Mouse (Mus musculus) embryo, embryonic 11.5 days (tissue): ENCODE measurements around the gene Atxn1.

Source experiments
- DNase-seq: peaks from one replicate; pipeline ENCODE4 v3.0.0-alpha.2; 2012; ENCODE audit warnings: low read depth, low spot score

Gene Atxn1

DNA sequence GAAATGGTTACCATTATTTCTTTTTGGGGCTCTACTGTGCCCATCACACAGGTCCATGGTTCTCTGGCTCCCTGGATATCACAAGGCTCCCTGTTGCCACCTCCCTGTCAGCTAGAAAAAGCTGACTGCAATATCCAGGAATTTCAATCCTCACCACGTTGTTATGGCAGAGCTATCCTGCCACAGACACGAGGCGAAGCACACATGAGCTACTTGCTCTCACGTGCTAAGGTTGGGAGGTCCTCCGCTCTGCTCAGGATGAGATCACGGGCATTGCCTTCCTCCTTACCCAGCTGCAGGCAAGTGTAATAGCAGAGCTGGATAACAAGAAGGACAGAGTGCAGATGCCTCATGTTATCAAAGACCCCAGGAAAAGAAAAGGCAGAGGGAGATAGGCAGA, 232.2 kb downstream of the Atxn1 start:
- DNase-seq = no peak

DNA sequence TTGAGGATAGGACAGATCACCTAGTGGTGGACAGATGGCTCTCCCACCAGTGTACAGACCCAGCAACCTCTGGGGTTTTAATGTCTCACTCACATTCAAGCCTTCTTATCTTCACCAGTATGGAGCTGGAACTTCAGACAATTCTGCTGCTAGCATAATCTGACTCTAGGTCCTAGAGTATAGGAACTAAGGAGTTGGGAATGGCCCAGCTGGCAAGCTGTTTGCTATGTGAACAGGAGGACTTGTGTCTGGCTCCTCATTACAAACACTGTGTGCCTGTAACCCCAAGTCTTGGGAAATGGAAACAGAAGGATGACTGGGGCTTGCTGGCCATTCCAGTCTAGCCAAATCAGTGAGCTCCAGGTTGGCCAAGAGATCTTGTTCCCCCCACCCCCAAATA, 237.9 kb downstream of the Atxn1 start:
- no peak for DNase-seq

GRCm38 (mm10) chr13:45726181-45726580, 238.6 kb downstream of the Atxn1 start:
- DNase-seq = no peak

GRCm38 (mm10) chr13:45724507-45725259, 240.1 kb downstream of the Atxn1 start:
- no peak for DNase-seq

DNA sequence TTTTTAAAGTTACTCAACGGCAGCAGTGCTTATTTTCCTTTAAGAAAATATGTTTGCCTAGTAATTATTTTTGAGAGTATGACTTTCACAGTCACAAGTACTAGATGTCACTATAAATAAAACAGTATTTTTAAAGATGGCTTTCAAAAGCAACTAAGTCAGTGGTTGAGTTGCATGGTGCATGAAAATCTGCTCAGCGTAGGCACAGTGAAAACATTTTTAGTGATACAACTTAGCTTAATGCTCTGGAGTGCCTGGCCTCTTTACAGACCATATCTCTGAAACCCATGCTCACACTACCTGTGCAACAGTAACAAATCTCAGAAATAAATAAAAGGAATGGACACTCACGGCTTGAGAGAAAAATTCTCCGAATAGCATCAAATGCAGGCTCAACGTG, 241.9 kb downstream of the Atxn1 start:
- DNase-seq = no peak

DNA sequence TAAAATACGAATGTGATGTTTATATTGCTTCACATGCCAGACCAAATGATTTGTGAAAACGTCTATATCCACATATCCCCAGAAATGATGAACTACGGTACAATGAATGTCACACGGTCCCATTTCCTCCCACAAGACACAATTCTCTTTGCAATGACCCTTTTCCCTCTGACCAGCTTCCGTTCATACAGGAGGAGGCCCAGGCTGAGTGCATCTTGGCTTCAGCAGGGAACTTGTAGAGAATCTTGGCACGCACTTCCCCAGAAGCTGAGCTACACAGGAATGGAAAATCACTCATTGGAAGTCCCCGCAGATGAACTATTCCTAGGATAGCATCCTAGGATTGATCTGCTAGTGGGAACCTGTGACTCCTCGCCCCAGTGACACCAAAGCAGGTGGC, 243.2 kb downstream of the Atxn1 start:
- no peak for DNase-seq

DNA sequence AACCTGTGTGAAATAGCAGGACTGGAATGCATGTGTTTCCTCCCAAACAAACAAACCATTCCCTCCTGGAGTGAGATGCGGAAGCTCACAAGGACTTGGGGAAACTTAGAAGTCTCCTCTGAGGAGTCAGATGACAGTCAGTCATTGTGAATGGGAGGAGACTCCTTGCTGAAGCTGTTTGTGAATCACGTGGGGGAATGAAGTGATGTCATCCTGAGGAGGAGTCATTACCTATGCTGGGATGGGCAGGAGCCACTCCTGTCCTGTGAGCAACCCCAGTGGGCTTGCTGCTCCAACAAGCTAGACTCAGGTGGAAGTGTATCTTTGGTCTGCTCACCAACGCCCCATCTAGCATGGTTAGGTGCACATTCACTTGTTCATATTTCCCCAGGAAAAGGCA, 246.0 kb downstream of the Atxn1 start:
- no peak for DNase-seq

GRCm38 (mm10) chr13:45715583-45716180, 249.1 kb downstream of the Atxn1 start:
- no peak for DNase-seq

GRCm38 (mm10) chr13:45710041-45710440, 254.8 kb downstream of the Atxn1 start:
- DNase-seq = no peak

- DNase-seq = no peak
Observed at GRCm38 (mm10) chr13:45709402-45709801, 255.4 kb downstream of the Atxn1 start.

- no peak for DNase-seq
Observed at GRCm38 (mm10) chr13:45701296-45701790, 263.5 kb downstream of the Atxn1 start.

- DNase-seq = no peak
Observed at GRCm38 (mm10) chr13:45698982-45699381, 265.8 kb downstream of the Atxn1 start.

DNA sequence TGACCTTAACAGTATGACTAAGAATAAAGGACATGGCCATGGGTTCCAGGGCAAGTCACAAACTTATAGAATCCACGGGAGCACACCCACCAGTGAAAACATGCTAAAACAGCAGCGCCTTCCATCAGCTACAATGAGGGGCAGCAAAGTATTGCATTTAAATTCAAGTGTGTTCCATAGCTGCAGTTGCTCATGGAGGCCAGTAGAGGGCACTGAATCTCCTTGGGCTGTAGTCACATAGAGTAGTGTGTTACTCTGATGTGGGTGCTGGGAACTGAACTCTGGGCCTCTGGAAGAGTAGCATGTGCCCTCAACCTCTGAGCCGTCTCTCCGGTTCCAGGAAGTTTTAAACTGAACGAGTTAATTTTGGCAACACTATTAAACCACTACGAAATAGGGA, 268.8 kb downstream of the Atxn1 start:
- DNase-seq = no peak

GRCm38 (mm10) chr13:45694921-45695437, 269.8 kb downstream of the Atxn1 start:
- DNase-seq = no peak

DNA sequence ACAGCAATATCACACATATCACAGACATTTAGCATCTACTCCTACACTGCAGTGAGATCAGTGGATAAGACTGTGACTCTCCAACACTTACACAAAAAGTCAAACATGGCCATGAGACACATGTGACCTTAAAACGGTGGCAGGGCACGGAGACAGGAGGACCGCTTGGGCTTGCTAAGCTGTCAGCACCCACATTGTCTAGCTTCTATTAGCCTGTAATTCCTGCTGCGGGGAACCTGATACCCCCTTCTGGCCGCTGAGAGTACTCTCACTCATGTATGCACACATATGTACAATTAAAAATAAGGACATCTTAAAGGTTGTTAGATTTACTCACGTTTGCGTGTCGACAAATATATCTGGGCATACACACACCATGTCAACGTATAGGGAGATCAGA, 270.9 kb downstream of the Atxn1 start:
- DNase-seq = no peak

GRCm38 (mm10) chr13:45693534-45693933, 271.3 kb downstream of the Atxn1 start:
- DNase-seq = no peak

- DNase-seq = no peak
Observed at GRCm38 (mm10) chr13:45693126-45693525, 271.7 kb downstream of the Atxn1 start.

DNA sequence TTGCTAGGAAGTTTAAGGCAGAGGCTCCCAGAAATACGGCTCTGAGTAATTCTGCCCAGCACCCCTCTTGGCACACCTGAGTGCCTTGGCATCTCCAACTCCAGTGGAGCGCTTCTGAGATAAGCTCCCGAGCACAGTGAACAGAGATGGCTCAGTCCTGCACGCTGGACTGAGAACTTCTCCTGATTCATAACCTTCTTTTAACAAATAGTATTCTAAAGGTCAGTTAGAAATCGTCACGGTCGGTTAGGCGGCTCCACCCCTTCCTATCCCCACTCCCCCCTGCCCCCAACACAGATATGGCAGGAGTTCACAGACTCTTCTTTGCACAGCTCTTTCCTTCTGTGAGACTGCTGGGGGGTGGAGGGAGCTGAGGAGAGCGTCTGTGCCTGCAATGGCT, 272.4 kb downstream of the Atxn1 start:
- no peak for DNase-seq

DNA sequence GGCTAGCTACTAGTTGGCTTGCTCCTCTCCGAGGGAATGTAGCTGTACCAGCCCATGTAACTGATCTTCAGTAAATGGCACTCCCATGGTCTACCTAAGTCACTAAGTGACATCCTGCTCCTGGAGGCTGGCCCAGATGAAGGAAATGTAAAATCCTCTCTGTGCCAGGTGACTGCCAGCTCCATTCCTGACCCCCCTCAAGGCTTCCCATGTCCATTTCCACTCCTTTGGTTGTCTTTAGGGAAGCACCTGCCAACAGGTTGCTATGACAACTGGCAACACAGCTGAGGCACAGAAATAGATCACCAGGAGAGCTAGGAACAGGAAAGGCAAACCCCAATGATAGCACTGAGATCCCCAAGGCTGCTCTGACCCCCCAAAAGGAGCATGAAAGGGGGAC, 274.4 kb downstream of the Atxn1 start:
- DNase-seq = no peak

DNA sequence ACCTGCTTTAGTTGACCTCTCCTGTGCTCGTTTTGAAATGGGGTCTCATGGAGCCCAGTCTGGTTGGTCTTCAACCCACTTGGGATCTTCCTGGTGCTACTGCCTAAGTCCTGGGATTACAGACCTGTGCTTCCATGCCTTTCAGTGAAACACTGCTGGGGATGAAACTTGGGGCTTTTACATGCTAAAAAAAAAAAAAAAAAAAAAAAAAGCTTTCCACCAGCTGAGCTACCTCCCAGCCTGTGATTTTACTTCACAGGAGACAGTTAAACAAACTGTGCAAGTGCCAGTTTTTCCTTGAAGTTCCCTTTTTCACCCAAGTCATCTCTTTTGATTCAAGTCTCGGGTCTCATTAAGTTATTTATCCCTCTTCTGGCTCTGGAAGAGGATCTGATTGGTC, 275.9 kb downstream of the Atxn1 start:
- no peak for DNase-seq

GRCm38 (mm10) chr13:45687581-45687980, 277.2 kb downstream of the Atxn1 start:
- no peak for DNase-seq

GRCm38 (mm10) chr13:45686309-45686582, 278.6 kb downstream of the Atxn1 start:
- no peak for DNase-seq

DNA sequence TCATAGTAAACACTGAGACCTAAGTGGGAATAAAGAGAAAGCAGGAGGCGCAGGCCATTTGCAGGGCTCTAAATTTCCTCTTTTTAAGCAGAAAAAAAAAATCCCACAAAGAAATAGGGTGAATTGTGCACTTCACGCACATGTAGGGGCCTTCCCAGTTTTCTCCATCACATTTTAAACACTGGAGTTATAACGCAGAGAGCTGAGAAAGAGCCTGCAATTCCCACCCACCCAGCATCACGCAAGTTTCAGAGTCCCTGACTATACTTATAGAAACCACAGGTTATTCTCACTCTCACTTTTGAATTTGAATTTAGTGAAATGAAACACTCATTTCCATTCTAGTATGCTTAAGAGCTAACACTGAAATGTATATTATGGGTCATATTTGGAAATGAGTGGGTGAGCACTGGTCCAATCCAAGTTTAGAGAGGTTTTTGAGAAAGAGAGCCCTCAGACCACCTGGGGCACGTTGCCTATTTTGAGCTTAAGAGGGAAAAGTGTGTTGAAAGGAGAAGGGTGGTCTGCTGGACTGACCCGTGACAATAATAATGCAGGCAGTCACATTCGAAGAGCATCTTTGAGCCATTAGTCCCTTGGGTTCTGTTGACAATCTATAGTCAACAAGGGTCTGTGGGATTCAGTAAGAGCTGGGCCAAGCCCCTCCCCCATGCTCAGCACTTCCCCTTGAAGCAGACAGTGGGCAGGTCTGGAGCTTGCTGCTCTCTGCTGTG, 279.1 kb downstream of the Atxn1 start:
- no peak for DNase-seq
